Mouse (Mus musculus) midbrain, embryonic 12.5 days (tissue): Measurements from ENCODE around the gene Homer3. TPM values are rescaled to one million over a fixed set of nuclear protein-coding genes. Genes with fewer than 3 reads are reported as not detected.

Experiments
- ATAC-seq: fragments of 200-750 bp; cut with Nextera tagmentation; 2 replicates; pipeline ENCODE4 v1.8.0; 2017; ENCODE audit warnings: low read depth, moderate TSS enrichment, moderate library complexity; ENCODE audit not compliant: low FRiP score
- H3K27ac ChIP-seq: fragments of 300-500 bp; sonication (generic); replicated peaks from 2 replicates; pipeline ENCODE4 v1.5.1; 2016; ENCODE audit warnings: mild to moderate bottlenecking
- H3K27me3 ChIP-seq: fragments of 300-500 bp; sonication (generic); 2 replicates; pipeline ENCODE4 v1.6.1; 2016; ENCODE audit warnings: mild to moderate bottlenecking
- H3K36me3 ChIP-seq: fragments of 300-500 bp; sonication (generic); 2 replicates; pipeline ENCODE4 v1.6.1; 2016
- H3K4me1 ChIP-seq: fragments of 300-500 bp; sonication (generic); 2 replicates; pipeline ENCODE4 v1.6.1; 2016
- H3K4me2 ChIP-seq: fragments of 300-500 bp; sonication (generic); replicated peaks from 2 replicates; pipeline ENCODE4 v1.6.1; 2016; ENCODE audit warnings: mild to moderate bottlenecking, moderate library complexity
- H3K4me3 ChIP-seq: fragments of 300-500 bp; sonication (generic); 2 replicates; pipeline ENCODE4 v1.5.1; 2016; ENCODE audit warnings: mild to moderate bottlenecking
- H3K9ac ChIP-seq: fragments of 300-500 bp; sonication (generic); replicated peaks from 2 replicates; pipeline ENCODE4 v1.6.1; 2016; ENCODE audit warnings: mild to moderate bottlenecking, moderate library complexity
- H3K9me3 ChIP-seq: fragments of 300-500 bp; sonication (generic); 2 replicates; pipeline ENCODE4 v1.6.1; 2016; ENCODE audit warnings: mild to moderate bottlenecking
- WGBS: fragments of 180-500 bp; shearing (Covaris S2); methylation state at CpG from one replicate; pipeline ENCODE4 v1.1.7; 2016; 5-methylcytosine and 5-hydroxymethylcytosine counted together
- polyA plus RNA-seq: library from polyadenylated mRNA; unstranded; fragments of >200 nt; fragmentation: Nextera tagmentation; extraction: Ambion mirVana; gene quantifications from 2 replicates; pipeline ENCODE4 v1.2.1, GENCODE M21; 2016

Homer3 gene
- polyA plus RNA-seq, 1 experiment from 2014 or later: 99.6 TPM

DNA sequence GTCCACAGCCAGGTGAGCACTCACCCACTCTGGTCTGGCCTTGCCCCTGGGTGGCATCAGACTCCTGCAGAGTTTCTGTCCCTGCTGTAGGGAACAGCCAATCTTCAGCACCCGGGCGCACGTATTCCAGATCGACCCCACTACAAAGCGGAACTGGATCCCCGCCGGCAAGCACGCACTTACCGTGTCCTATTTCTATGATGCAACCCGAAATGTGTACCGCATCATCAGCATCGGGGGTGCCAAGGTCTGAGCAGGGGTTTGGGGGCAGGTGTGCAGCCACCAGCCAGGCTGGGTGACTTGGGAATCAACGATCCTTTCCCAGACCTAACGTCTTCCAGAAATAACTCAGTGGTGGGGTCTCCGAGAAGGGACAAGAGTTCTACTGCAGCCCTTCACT lies 2.7 kb downstream of the Homer3 start:
- H3K4me1 ChIP-seq: peaks cover 13% of the 10 kb centered on the region
- H3K9ac ChIP-seq: no peak overlapping the region
- no peaks in the 10 kb centered on the region for H3K27me3 ChIP-seq
- no peak overlapping the region for H3K4me2 ChIP-seq
- no peak for ATAC-seq
- 99% methylated on average over 15 of the region's 15 CpGs for WGBS
- H3K27ac ChIP-seq: no peak overlapping the region
- no peak overlapping the region for H3K4me3 ChIP-seq
- H3K36me3 ChIP-seq: peaks cover 55% of the 10 kb centered on the region
- H3K9me3 ChIP-seq: peaks cover 4% of the 10 kb centered on the region; the same call in 1 of the 2 replicates

DNA sequence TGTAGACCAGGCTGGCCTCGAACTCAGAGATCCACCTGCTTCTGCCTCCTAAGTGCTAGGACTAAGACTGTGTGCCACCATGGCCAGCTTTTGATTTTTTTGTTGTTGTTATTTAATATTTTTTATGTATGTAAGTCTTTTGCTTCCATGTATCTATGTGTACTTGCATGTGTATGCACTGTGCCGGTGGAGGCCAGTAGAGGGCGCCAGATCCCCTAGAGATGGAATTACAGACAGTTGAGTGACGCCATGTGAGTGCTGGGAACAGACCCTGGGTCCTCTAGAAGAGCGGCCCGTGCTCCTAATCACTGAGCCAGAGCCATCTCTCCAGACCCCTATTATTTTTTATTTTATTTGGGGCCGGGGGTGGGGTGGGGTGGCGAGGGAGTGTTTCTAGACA lies 4.1 kb downstream of the Homer3 start:
- Histone ChIP-seq H3K9me3 (peaks cover 4% of the 10 kb centered on the region; the same call in 1 of the 2 replicates), H3K27me3 (no peaks in the 10 kb centered on the region), H3K36me3 (peaks cover 69% of the 10 kb centered on the region), H3K4me3 (no peak overlapping the region), H3K4me2 (no peak overlapping the region), H3K27ac (no peak overlapping the region), H3K4me1 (peaks cover 13% of the 10 kb centered on the region), H3K9ac (no peak overlapping the region)
- WGBS: 86% methylated on average over 8 of the region's 8 CpGs
- no peak for ATAC-seq

GRCm38 (mm10) chr8:70293988-70294405 lies 11.4 kb downstream of the Homer3 start:
- ATAC-seq: no peak
- Histone ChIP-seq H3K9ac (no peak overlapping the region), H3K9me3 (no peaks in the 10 kb centered on the region), H3K27ac (peak overlapping the region; percentile 10; the same call in 1 of the 2 replicates), H3K4me2 (no peak overlapping the region), H3K4me3 (no peak overlapping the region), H3K27me3 (no peaks in the 10 kb centered on the region), H3K4me1 (no peaks in the 10 kb centered on the region), H3K36me3 (peaks cover 92% of the 10 kb centered on the region)
- WGBS: 78% methylated on average over 5 of the region's 5 CpGs

DNA sequence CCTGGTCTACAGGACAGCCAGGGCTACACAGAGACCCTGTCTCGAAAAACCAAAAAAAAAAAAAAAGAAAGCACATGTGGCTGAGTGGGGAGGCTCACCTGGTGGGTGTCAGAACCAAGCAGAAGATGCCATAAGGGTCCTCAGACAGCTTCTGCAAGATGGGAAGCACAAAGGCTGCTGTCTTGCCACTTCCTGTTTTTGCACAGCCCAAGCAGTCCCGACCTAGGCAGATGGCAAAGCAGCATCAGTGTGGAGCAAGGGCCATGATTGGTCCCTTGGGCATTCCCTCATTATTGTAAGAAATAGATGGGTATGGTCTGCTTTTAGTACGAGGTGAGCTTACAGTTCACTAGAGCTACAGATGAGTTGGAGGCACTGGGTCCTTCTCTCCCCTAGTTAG lies 18.3 kb downstream of the Homer3 start:
- no peak overlapping the region for H3K4me3 ChIP-seq
- peaks cover 54% of the 10 kb centered on the region for H3K36me3 ChIP-seq
- H3K4me1 ChIP-seq: peaks cover 26% of the 10 kb centered on the region
- no peak overlapping the region for H3K27ac ChIP-seq
- no peaks in the 10 kb centered on the region for H3K27me3 ChIP-seq
- no peaks in the 10 kb centered on the region for H3K9me3 ChIP-seq
- WGBS: 80% methylated on average over 3 of the region's 3 CpGs
- no peak for ATAC-seq
- H3K4me2 ChIP-seq: no peak overlapping the region
- H3K9ac ChIP-seq: no peak overlapping the region

GRCm38 (mm10) chr8:70302358-70302890 lies 19.8 kb downstream of the Homer3 start, which contains the start of the genes Ddx49 and Cope:
Gene Ddx49, minus strand, starts transcription at chr8:70302489.
Gene Cope, plus strand, starts transcription at chr8:70302518.
- peak within 1 kb of the TSS; percentile 31; the same call in 1 of the 2 replicates for H3K27ac ChIP-seq
- peak within 1 kb of the TSS; percentile 90 for H3K4me3 ChIP-seq
- H3K9ac ChIP-seq: peak within 1 kb of the TSS; percentile 77
- peaks cover 26% of the 10 kb centered on the region for H3K4me1 ChIP-seq
- H3K36me3 ChIP-seq: peaks cover 54% of the 10 kb centered on the region
- peak within 1 kb of the TSS; percentile 97 for H3K4me2 ChIP-seq
- H3K27me3 ChIP-seq: no peaks in the 10 kb centered on the region
- no peaks in the 10 kb centered on the region for H3K9me3 ChIP-seq
- under 1% methylated on average over 40 of the region's 40 CpGs for WGBS
- ATAC-seq: peak; percentile 90

DNA sequence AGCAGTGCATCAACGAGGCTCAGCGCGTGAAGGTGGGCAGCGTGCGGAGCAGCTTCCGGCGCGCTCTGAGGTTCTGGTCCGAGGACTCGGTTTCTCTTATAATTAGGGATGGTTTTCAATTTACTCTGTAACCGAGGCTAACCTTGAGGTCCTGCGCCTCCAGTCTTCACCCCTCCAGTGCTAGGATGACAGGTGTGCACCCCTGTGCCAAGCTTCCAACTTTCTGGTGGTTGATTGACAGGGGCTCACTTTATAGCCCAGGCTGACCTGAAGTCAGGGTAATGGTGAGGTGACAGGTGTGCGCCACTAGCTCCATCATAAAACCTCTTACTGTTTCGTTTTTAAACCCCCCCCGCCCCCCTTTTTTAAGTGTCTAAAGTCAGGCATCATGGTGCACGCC lies 20.3 kb downstream of the Homer3 start:
- ATAC-seq: peak; percentile 19
- Histone ChIP-seq H3K4me3 (peak overlapping the region; percentile 90), H3K27me3 (no peaks in the 10 kb centered on the region), H3K4me1 (peaks cover 26% of the 10 kb centered on the region), H3K27ac (peak overlapping the region; percentile 31; the same call in 1 of the 2 replicates), H3K36me3 (peaks cover 54% of the 10 kb centered on the region), H3K9ac (peak overlapping the region; percentile 77), H3K9me3 (no peaks in the 10 kb centered on the region), H3K4me2 (peak overlapping the region; percentile 97)
- WGBS: 5% methylated on average over 16 of the region's 16 CpGs

DNA sequence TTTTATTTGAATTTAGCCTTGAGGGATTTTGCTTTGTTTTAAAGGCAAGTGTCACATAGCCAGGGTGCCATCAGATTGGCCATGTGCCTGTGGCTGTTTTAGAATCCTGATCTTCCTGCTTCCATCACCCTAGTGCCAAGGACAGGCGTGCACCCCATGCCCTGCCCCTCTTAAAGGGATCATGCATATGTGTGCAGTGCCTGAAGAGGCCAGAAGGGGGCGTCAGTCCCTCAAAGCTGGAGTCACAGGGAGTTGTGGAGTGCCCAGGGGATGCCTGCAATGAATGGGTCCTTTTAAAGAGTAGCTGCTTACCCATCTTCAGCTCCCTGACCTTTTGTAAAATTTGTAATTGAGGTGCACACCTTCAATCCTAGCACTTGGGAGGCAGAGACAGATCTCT lies 26.7 kb downstream of the Homer3 start:
- no peaks in the 10 kb centered on the region for H3K9me3 ChIP-seq
- no peak for ATAC-seq
- no peak overlapping the region for H3K9ac ChIP-seq
- peaks cover 10% of the 10 kb centered on the region for H3K27me3 ChIP-seq
- no peak overlapping the region for H3K27ac ChIP-seq
- H3K4me1 ChIP-seq: peaks cover under 1% of the 10 kb centered on the region; the same call in 1 of the 2 replicates
- 37% methylated on average over 2 of the region's 2 CpGs for WGBS
- no peak overlapping the region for H3K4me2 ChIP-seq
- no peak overlapping the region for H3K4me3 ChIP-seq
- peaks cover 87% of the 10 kb centered on the region for H3K36me3 ChIP-seq

DNA sequence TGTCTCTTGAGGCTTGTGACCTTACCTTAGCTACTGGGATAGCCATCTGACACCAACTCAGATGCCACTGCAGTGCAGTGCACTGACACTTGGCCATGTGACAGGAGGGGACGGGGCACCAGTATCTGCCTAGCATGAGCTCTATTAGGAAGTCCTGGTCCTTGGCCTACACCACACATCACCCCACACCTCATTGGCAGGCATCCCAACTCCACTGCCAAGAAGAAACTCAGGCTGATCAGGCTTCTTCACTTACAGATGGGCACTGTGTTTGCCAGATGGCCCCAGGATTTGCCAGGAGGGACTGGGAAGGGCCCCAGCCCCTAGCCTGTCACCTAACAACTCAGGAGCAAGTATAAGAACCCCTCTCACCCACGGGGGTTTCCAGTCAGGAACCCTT lies 30.8 kb downstream of the Homer3 start:
- peaks cover 38% of the 10 kb centered on the region for H3K4me1 ChIP-seq
- H3K4me2 ChIP-seq: no peak overlapping the region
- H3K27ac ChIP-seq: no peak overlapping the region
- H3K4me3 ChIP-seq: no peak overlapping the region
- peaks cover 10% of the 10 kb centered on the region for H3K27me3 ChIP-seq
- H3K9me3 ChIP-seq: no peaks in the 10 kb centered on the region
- ATAC-seq: no peak
- peaks cover 46% of the 10 kb centered on the region for H3K36me3 ChIP-seq
- 83% methylated on average over 2 of the region's 2 CpGs for WGBS
- H3K9ac ChIP-seq: no peak overlapping the region

DNA sequence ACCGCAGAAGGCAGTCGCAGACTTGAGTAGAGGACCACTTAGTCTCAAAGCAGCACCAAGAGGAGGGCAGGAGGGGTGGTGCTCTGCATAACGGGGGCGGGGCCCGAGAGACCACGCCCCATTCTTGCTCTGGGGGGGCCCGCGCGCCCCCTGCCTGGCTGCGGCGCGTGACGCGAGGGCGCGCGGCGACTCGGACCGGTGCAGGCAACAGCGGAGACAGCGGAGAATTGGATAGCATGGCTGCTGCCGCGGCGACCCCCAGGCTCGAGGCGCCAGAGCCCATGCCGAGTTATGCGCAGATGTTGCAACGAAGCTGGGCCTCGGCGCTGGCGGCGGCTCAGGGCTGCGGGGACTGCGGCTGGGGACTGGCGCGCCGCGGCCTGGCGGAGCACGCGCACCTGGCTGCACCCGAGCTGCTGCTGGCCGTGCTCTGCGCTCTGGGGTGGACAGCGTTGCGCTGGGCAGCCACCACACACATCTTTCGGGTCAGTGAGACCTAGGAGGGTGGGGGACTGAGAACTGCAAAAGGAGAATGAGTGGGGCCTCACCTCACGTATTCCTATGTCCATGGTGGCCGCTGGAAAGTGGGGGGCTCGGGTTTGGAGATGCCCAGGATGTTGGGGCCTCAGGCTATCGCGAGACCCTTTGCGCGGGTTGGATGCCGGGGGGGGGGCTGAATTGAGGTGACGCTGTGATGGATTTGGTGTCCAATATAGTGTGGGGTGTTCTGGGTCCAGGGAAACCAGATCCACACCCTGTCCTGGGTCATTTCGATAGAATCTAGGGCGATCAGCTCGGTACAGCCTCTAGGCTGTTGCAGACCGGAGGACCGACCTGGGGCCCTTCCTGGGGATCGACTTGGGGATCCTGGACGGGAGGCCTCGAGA lies 33.2 kb downstream of the Homer3 start, which contains the start of gene Cers1:
Cers1 (plus strand) TSS at position 152 of the 887 bp plus-strand sequence.
- Histone ChIP-seq H3K36me3 (peaks cover 30% of the 10 kb centered on the region), H3K4me2 (peak within 1 kb of the TSS; percentile 72), H3K9me3 (no peaks in the 10 kb centered on the region), H3K4me1 (peaks cover 38% of the 10 kb centered on the region), H3K4me3 (peak within 1 kb of the TSS; percentile 55), H3K9ac (peak within 1 kb of the TSS; percentile 80), H3K27me3 (peaks cover 10% of the 10 kb centered on the region), H3K27ac (peak within 1 kb of the TSS; percentile 92)
- ATAC-seq: peak; percentile 59
- 2% methylated on average over 64 of the region's 66 CpGs for WGBS

GRCm38 (mm10) chr8:70316511-70317504 lies 34.2 kb downstream of the Homer3 start:
- ATAC-seq: peak; percentile 91
- peaks cover 38% of the 10 kb centered on the region for H3K4me1 ChIP-seq
- peaks cover 20% of the 10 kb centered on the region for H3K36me3 ChIP-seq
- no peaks in the 10 kb centered on the region for H3K9me3 ChIP-seq
- WGBS: 6% methylated on average over 14 of the region's 15 CpGs
- H3K9ac ChIP-seq: peak overlapping the region; percentile 80
- peak overlapping the region; percentile 92 for H3K27ac ChIP-seq
- peak overlapping the region; percentile 72 for H3K4me2 ChIP-seq
- peak overlapping the region; percentile 55 for H3K4me3 ChIP-seq
- peaks cover 10% of the 10 kb centered on the region for H3K27me3 ChIP-seq

GRCm38 (mm10) chr8:70317872-70318271 lies 35.2 kb downstream of the Homer3 start:
- Histone ChIP-seq H3K9me3 (no peaks in the 10 kb centered on the region), H3K36me3 (peaks cover 10% of the 10 kb centered on the region), H3K4me1 (peaks cover 38% of the 10 kb centered on the region), H3K4me2 (peak overlapping the region; percentile 72), H3K27me3 (peaks cover 10% of the 10 kb centered on the region), H3K4me3 (0 out of 2 replicates have a peak overlapping the region, but pooled peaks have one; percentile 55), H3K9ac (peak overlapping the region; percentile 57; the same call in 1 of the 2 replicates), H3K27ac (peak overlapping the region; percentile 92)
- WGBS: 81% methylated on average over 5 of the region's 5 CpGs
- no peak for ATAC-seq
